In the genomic region with DNA sequence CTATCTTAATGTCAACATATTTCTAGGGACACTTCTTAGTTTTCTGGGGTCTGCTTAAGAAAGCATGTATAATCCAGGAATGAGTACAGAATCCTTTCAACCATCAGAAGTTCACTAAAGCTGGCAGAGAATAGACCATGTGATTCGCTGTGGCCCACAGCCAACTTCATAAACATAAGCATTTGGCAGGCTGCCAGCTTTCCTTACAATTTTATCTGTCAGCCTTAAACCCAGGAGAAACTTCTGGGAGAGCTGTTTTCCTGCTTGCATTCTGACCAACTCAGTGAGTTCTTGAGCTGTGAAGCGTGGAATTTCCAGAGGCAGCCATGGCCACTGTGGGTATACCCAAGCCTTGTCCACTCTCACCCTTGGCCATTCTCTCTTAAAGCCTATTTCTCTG, we compare ENCODE assay signal across 9 mouse cellular contexts.
DNase-seq lines count a peak whose midpoint lies in the region; ATAC-seq and TF ChIP-seq lines count a peak whose summit lies in the region.
"Had no signal": no experiment of that assay in that cellular context is flagged by ENCODE, and none has a peak within 500 bp of the region (broad histone marks: within the 10 kb centered on the region; RNA-seq: fewer than 3 reads in every experiment).

No protein-coding gene starts in this region.

- no peak overlapping the region for H3K9ac ChIP-seq in neural tube, embryonic 11.5 days (ENCODE audit: low read length)
- no peak overlapping the region for H3K9ac ChIP-seq in heart, embryonic 11.5 days (ENCODE audit: low read depth, low read length)
- H3K9ac ChIP-seq in stomach, embryonic 16.5 days (ENCODE audit: low read length), result no peak overlapping the region
- H3K9ac ChIP-seq: neural tube, embryonic 12.5 days had no signal

- 86% methylated on average over 2 of the region's 2 CpGs for WGBS in neural tube, embryonic 11.5 days
- WGBS in heart, embryonic 11.5 days (ENCODE audit: insufficient replicate concordance), result 38% methylated on average over 2 of the region's 2 CpGs
- 27% methylated on average over 2 of the region's 2 CpGs for WGBS in stomach, embryonic 16.5 days

- no peak for ATAC-seq in neural tube, embryonic 11.5 days (ENCODE audit: insufficient read depth, low FRiP score, low TSS enrichment)
- ATAC-seq in heart, embryonic 11.5 days (replicated peaks; ENCODE audit: insufficient number of reproducible peaks, low FRiP score, low TSS enrichment), result peak; percentile 78
- ATAC-seq in stomach, embryonic 16.5 days (ENCODE audit: insufficient read depth, low FRiP score), result peak; percentile 78

- no peak overlapping the region for H3K4me3 ChIP-seq in neural tube, embryonic 11.5 days (ENCODE audit: low read depth, low read length)
- no peak overlapping the region for H3K4me3 ChIP-seq in heart, embryonic 11.5 days (ENCODE audit: low read depth, low read length)
- H3K4me3 ChIP-seq in stomach, embryonic 16.5 days (replicated peaks; ENCODE audit: low read length), result no peak overlapping the region
- no peak overlapping the region for H3K4me3 ChIP-seq in gastrocnemius, adult 2 months
- H3K4me3 ChIP-seq: neural tube, embryonic 12.5 days had no signal

- no peak overlapping the region for H3K27ac ChIP-seq in neural tube, embryonic 11.5 days (ENCODE audit: low read depth, low read length)
- peak overlapping the region; percentile 60 for H3K27ac ChIP-seq in heart, embryonic 11.5 days (ENCODE audit: low read depth, low read length)
- H3K27ac ChIP-seq in stomach, embryonic 16.5 days (ENCODE audit: low read length), result peak overlapping the region; percentile 55; the same call in 1 of the 2 replicates
- H3K27ac ChIP-seq in gastrocnemius, adult 2 months, result no peak overlapping the region
- H3K27ac ChIP-seq: neural tube, embryonic 12.5 days had no signal

- intact Hi-C loops in gastrocnemius, adult 2 months (cut with DNase I), result no loop called here

- no peaks in the 10 kb centered on the region for H3K9me3 ChIP-seq in neural tube, embryonic 11.5 days (ENCODE audit: control insufficient read depth, low read length)
- no peaks in the 10 kb centered on the region for H3K9me3 ChIP-seq in heart, embryonic 11.5 days (replicated peaks; ENCODE audit: control insufficient read depth, low read length)
- H3K9me3 ChIP-seq in stomach, embryonic 16.5 days (replicated peaks; ENCODE audit: control insufficient read depth, low read length), result no peaks in the 10 kb centered on the region
- H3K9me3 ChIP-seq: neural tube, embryonic 12.5 days had no signal

- TF ChIP-seq CTCF in gastrocnemius, adult 2 months (IDR thresholded peaks at IDR 0.05), result no peak

- H3K4me2 ChIP-seq in neural tube, embryonic 11.5 days (ENCODE audit: low read depth), result no peak overlapping the region
- no peak overlapping the region for H3K4me2 ChIP-seq in heart, embryonic 11.5 days
- H3K4me2 ChIP-seq in stomach, embryonic 16.5 days (ENCODE audit: low read depth, low read length), result no peak overlapping the region
- H3K4me2 ChIP-seq: neural tube, embryonic 12.5 days had no signal

- H3K36me3 ChIP-seq in neural tube, embryonic 11.5 days (ENCODE audit: control insufficient read depth, insufficient read depth, low read length), result no peaks in the 10 kb centered on the region
- H3K36me3 ChIP-seq in heart, embryonic 11.5 days (ENCODE audit: control insufficient read depth, insufficient read depth, low read length), result no peaks in the 10 kb centered on the region
- H3K36me3 ChIP-seq in stomach, embryonic 16.5 days (ENCODE audit: control insufficient read depth, insufficient read depth, low read length), result no peaks in the 10 kb centered on the region
- H3K36me3 ChIP-seq: neural tube, embryonic 12.5 days had no signal

- peak; percentile 17 for DNase-seq in neural tube, embryonic 11.5 days (ENCODE audit: low spot score)
- no peak for DNase-seq in neural tube, embryonic 10.5 days (ENCODE audit: extremely low spot score, low spot score)
- DNase-seq in kidney, postnatal 14 days, result peak; percentile 87
- DNase-seq in lung, postnatal 14 days, result peak; percentile 67
- no peak for DNase-seq in gastrocnemius, adult 2 months
- no peak for DNase-seq in adrenal gland, adult (ENCODE audit: inconsistent age in 2 of 2, low spot score in 1 of 2)

- H3K27me3 ChIP-seq in neural tube, embryonic 11.5 days (ENCODE audit: control insufficient read depth, insufficient read depth, low read length), result no peaks in the 10 kb centered on the region
- H3K27me3 ChIP-seq in heart, embryonic 11.5 days (ENCODE audit: control insufficient read depth, insufficient read depth, low read length), result no peaks in the 10 kb centered on the region
- no peaks in the 10 kb centered on the region for H3K27me3 ChIP-seq in stomach, embryonic 16.5 days (ENCODE audit: control insufficient read depth, insufficient read depth, low read length)
- H3K27me3 ChIP-seq: neural tube, embryonic 12.5 days had no signal

- no peaks in the 10 kb centered on the region for H3K4me1 ChIP-seq in neural tube, embryonic 11.5 days (ENCODE audit: control insufficient read depth, insufficient read depth, low read length)
- H3K4me1 ChIP-seq in heart, embryonic 11.5 days (ENCODE audit: control insufficient read depth, insufficient read depth, low read length), result no peaks in the 10 kb centered on the region; the same call in 1 of the 2 replicates
- 0 out of 2 replicates have a peak, but pooled peaks cover 5% of the 10 kb centered on the region for H3K4me1 ChIP-seq in stomach, embryonic 16.5 days (ENCODE audit: control insufficient read depth, insufficient read depth, low read length)
- H3K4me1 ChIP-seq: neural tube, embryonic 12.5 days had no signal

Comparison
In these comparisons a context has a peak if more than half of its experiments do, and no peak if none do; other contexts are left out.
1. DNase-seq: peak in neural tube, embryonic 11.5 days (single experiment), kidney, postnatal 14 days (single experiment) and lung, postnatal 14 days (single experiment); none in neural tube, embryonic 10.5 days (single experiment), gastrocnemius, adult 2 months (single experiment) and adrenal gland, adult (0 of 2).
2. H3K27ac ChIP-seq: peak in heart, embryonic 11.5 days (single experiment) and stomach, embryonic 16.5 days (single experiment); none in neural tube, embryonic 11.5 days (single experiment) and gastrocnemius, adult 2 months (single experiment).